ENCODE assay signal across 19 mouse cellular contexts in genomic region chr6:86955741-86956140, GRCm38 (mm10). TPM values are rescaled to one million over a fixed set of nuclear protein-coding genes. Genes with fewer than 3 reads are reported as not detected.
DNase-seq lines count a peak whose midpoint lies in the region; ATAC-seq lines count a peak whose summit lies in the region.
"Had no signal": no experiment of that assay in that cellular context is flagged by ENCODE, and none has a peak within 500 bp of the region (broad histone marks: within the 10 kb centered on the region; RNA-seq: fewer than 3 reads in every experiment).

No protein-coding gene starts in this region.

- no peak overlapping the region for H3K27ac ChIP-seq in midbrain, embryonic 10.5 days (replicated peaks)
- H3K27ac ChIP-seq: embryonic facial prominence, embryonic 15.5 days; forebrain, embryonic 13.5 days; heart, embryonic 15.5 days; hindbrain, embryonic 14.5 days; neural tube, embryonic 12.5 days; stomach, postnatal 0 days had no signal

- peaks cover 4% of the 10 kb centered on the region for H3K4me1 ChIP-seq in midbrain, embryonic 10.5 days
- H3K4me1 ChIP-seq: embryonic facial prominence, embryonic 15.5 days; forebrain, embryonic 13.5 days; heart, embryonic 15.5 days had no signal

- ATAC-seq in CD4-positive, CD25-positive, alpha-beta regulatory T cell, adult 4 months = no peak
- ATAC-seq: forebrain, embryonic 13.5 days; midbrain, embryonic 16.5 days had no signal

- peaks cover 80% of the 10 kb centered on the region for H3K36me3 ChIP-seq in midbrain, embryonic 10.5 days

- no peaks in the 10 kb centered on the region for H3K27me3 ChIP-seq in midbrain, embryonic 10.5 days (ENCODE audit: low read depth, poor library complexity, severe bottlenecking)
- H3K27me3 ChIP-seq: CH12.LX; embryonic facial prominence, embryonic 15.5 days; forebrain, embryonic 13.5 days; heart, embryonic 15.5 days; neural tube, embryonic 12.5 days had no signal

- no peak overlapping the region for H3K4me3 ChIP-seq in midbrain, embryonic 10.5 days
- H3K4me3 ChIP-seq: embryonic facial prominence, embryonic 15.5 days; forebrain, embryonic 13.5 days; heart, embryonic 15.5 days; neural tube, embryonic 12.5 days had no signal

- DNase-seq in right cerebral cortex, adult 18-20 months = peak; percentile 54
- no peak for DNase-seq in right cerebral cortex, postnatal 14 days
- DNase-seq in cerebellum, postnatal 14 days = peak; percentile 10 to 40
- DNase-seq in layer of hippocampus, postnatal 14 days (ENCODE audit: low spot score in 2 of 2) = peak; percentile 24 to 71
- no peak for DNase-seq in kidney, postnatal 36 days
- DNase-seq in midbrain, embryonic 10.5 days (ENCODE audit: low spot score) = no peak
- DNase-seq: gastrocnemius, postnatal 36 days; kidney, adult 11 months; lung, embryonic 14.5 days; spleen, adult 18-20 months had no signal

- H3K9me3 ChIP-seq in midbrain, embryonic 10.5 days (replicated peaks) = no peaks in the 10 kb centered on the region
- H3K9me3 ChIP-seq: embryonic facial prominence, embryonic 15.5 days; forebrain, embryonic 13.5 days; heart, embryonic 15.5 days; neural tube, embryonic 12.5 days had no signal

- WGBS in midbrain, embryonic 10.5 days = 84% methylated on average over 3 of the region's 3 CpGs

RNA-seq across cellular contexts. Expression of gene Nfu1, which starts 53.3 kb away (rescaled TPM):
- total RNA-seq in layer of hippocampus, postnatal 14 days (2021) = 10 to 100 TPM; 55.3 to 60.7 TPM
- 100 to 1,000 TPM; 145 to 167 TPM for polyA plus RNA-seq in CD4-positive, CD25-positive, alpha-beta regulatory T cell, adult 4 months (2017; shearing (Covaris generic))
- 88.3 and 93.9 TPM in 2 replicates for polyA plus RNA-seq in midbrain, embryonic 10.5 days (2016; fragmentation: Nextera tagmentation; extraction: Ambion mirVana)

Comparison
In these comparisons a context has a peak if more than half of its experiments do, and no peak if none do; other contexts are left out.
1. DNase-seq: peak in right cerebral cortex, adult 18-20 months (single experiment), cerebellum, postnatal 14 days (2 of 2) and layer of hippocampus, postnatal 14 days (2 of 2); none in right cerebral cortex, postnatal 14 days (single experiment), kidney, postnatal 36 days (0 of 2) and midbrain, embryonic 10.5 days (single experiment).